Mouse (Mus musculus) neural tube, embryonic 15.5 days (tissue): ENCODE results near the gene B430306N03Rik. TPM values are rescaled to one million over a fixed set of nuclear protein-coding genes. Genes with fewer than 3 reads are reported as not detected.
"Not testable (repeated sequence)": the region's sequence is repeated elsewhere in the genome, so short reads cannot be mapped to it uniquely, and the experiment has no call there.

ENCODE experiments used
- ATAC-seq: fragments of 200-750 bp; cut with Nextera tagmentation; 2 replicates; pipeline ENCODE4 v1.8.0; 2017; ENCODE audit warnings: mild to moderate bottlenecking, moderate TSS enrichment, moderate library complexity; ENCODE audit not compliant: low FRiP score
- H3K27ac ChIP-seq: fragments of 300-500 bp; sonication (generic); replicated peaks from 2 replicates; pipeline ENCODE4 v1.5.1; 2015; ENCODE audit warnings: mild to moderate bottlenecking, inconsistent platforms
- H3K27me3 ChIP-seq: fragments of 300-500 bp; sonication (generic); replicated peaks from 2 replicates; pipeline ENCODE4 v1.6.1; 2015; ENCODE audit warnings: inconsistent platforms
- H3K36me3 ChIP-seq: fragments of 300-500 bp; sonication (generic); 2 replicates; pipeline ENCODE4 v1.6.1; 2015; ENCODE audit warnings: inconsistent platforms
- H3K4me1 ChIP-seq: fragments of 300-500 bp; sonication (generic); 2 replicates; pipeline ENCODE4 v1.6.1; 2015; ENCODE audit warnings: inconsistent platforms
- H3K4me2 ChIP-seq: fragments of 300-500 bp; sonication (generic); 2 replicates; pipeline ENCODE4 v1.6.1; 2015; ENCODE audit warnings: inconsistent platforms, mild to moderate bottlenecking, moderate library complexity
- H3K4me3 ChIP-seq: fragments of 300-500 bp; sonication (generic); replicated peaks from 2 replicates; pipeline ENCODE4 v1.5.1; 2015; ENCODE audit warnings: mild to moderate bottlenecking, inconsistent platforms
- H3K9ac ChIP-seq: fragments of 300-500 bp; sonication (generic); replicated peaks from 2 replicates; pipeline ENCODE4 v1.6.1; 2015; ENCODE audit warnings: mild to moderate bottlenecking, inconsistent platforms
- H3K9me3 ChIP-seq: fragments of 300-500 bp; sonication (generic); replicated peaks from 2 replicates; pipeline ENCODE4 v1.6.1; 2016; ENCODE audit warnings: inconsistent platforms
- WGBS: fragments of 180-500 bp; shearing (Covaris S2); methylation state at CpG from one replicate; pipeline ENCODE4 v1.1.7; 2015; ENCODE audit warnings: mixed read lengths; 5-methylcytosine and 5-hydroxymethylcytosine counted together
- polyA plus RNA-seq: library from polyadenylated mRNA; unstranded; fragments of >200 nt; fragmentation: Nextera tagmentation; extraction: Ambion mirVana; gene quantifications from 2 replicates; pipeline ENCODE4 v1.2.1, GENCODE M21; 2015

B430306N03Rik gene
- polyA plus RNA-seq, 1 experiment from 2014 or later, result 0.19 TPM

GRCm38 (mm10) chr17:48346231-48346630 is 30.3 kb downstream of the B430306N03Rik start, which contains the start of gene Trem2:
TSS of gene Trem2 (plus strand) at chr17:48346401.
- no peak within 1 kb of the TSS for H3K4me3 ChIP-seq
- H3K4me1 ChIP-seq, result no peaks in the 10 kb centered on the region
- no peak within 1 kb of the TSS for H3K4me2 ChIP-seq
- H3K27ac ChIP-seq, result no peak within 1 kb of the TSS
- H3K27me3 ChIP-seq, result no peaks in the 10 kb centered on the region
- H3K9ac ChIP-seq, result no peak within 1 kb of the TSS
- H3K9me3 ChIP-seq, result no peaks in the 10 kb centered on the region
- 81% methylated on average over 5 of the region's 5 CpGs for WGBS
- no peaks in the 10 kb centered on the region for H3K36me3 ChIP-seq
- no peak for ATAC-seq

DNA sequence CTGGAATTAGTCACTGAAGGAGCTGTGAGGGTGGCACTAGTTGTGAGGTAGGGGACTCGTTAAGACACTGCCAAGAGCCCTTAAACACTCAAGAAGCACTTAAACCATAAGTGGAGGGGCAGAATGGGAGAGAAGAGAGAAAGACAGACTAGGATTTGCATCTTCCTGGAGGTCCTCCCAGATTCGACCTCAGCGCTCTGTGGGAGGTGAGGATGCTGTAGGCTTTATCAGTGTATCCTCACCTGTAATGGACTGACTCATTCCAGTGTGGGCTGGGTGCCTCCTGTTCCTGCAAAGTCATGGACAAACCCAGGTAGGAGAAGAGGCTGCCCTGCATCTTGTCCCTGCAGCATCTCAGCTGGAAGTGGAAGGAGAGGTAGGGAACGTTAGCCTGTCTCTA is 30.9 kb downstream of the B430306N03Rik start:
- Histone ChIP-seq H3K27me3 (no peaks in the 10 kb centered on the region), H3K27ac (no peak overlapping the region), H3K4me2 (no peak overlapping the region), H3K9me3 (no peaks in the 10 kb centered on the region), H3K4me3 (no peak overlapping the region), H3K9ac (no peak overlapping the region), H3K36me3 (no peaks in the 10 kb centered on the region), H3K4me1 (no peaks in the 10 kb centered on the region)
- WGBS, result 70% methylated on average over 4 of the region's 4 CpGs
- ATAC-seq, result no peak

DNA sequence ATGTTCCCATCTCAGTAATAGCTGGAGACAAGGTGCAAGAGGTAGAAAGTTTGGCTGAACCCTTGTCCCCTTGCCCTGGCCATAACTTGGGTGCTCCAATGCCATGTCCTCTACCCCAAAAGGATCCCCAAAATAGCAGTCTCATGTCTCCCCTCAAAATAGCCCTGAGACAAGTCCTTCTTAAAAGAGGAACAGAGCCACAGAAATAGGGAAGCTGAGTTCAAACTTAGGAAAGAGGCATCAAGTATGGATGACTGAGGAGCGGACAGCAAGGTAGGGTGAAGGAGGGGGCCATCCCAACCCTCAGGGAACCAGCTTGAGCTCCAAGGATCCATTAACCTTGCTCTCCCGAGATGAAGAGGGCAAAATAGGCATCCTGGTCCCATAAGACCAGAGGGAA is 31.3 kb downstream of the B430306N03Rik start:
- no peak for ATAC-seq
- no peak overlapping the region for H3K4me3 ChIP-seq
- H3K4me1 ChIP-seq, result no peaks in the 10 kb centered on the region
- H3K9me3 ChIP-seq, result no peaks in the 10 kb centered on the region
- WGBS, result 85% methylated on average over 2 of the region's 2 CpGs
- no peaks in the 10 kb centered on the region for H3K36me3 ChIP-seq
- no peaks in the 10 kb centered on the region for H3K27me3 ChIP-seq
- no peak overlapping the region for H3K27ac ChIP-seq
- H3K4me2 ChIP-seq, result no peak overlapping the region
- no peak overlapping the region for H3K9ac ChIP-seq

- Histone ChIP-seq H3K9ac (no peak overlapping the region), H3K36me3 (no peaks in the 10 kb centered on the region), H3K9me3 (no peaks in the 10 kb centered on the region), H3K4me3 (no peak overlapping the region), H3K27ac (no peak overlapping the region), H3K27me3 (no peaks in the 10 kb centered on the region), H3K4me2 (no peak overlapping the region), H3K4me1 (no peaks in the 10 kb centered on the region)
- no peak for ATAC-seq
- 70% methylated on average over 5 of the region's 5 CpGs for WGBS
Measured at GRCm38 (mm10) chr17:48350681-48351193, 34.8 kb downstream of the B430306N03Rik start.

GRCm38 (mm10) chr17:48352976-48353375 is 37.0 kb downstream of the B430306N03Rik start:
- not testable (repeated sequence) for H3K4me3 ChIP-seq, H3K4me2 ChIP-seq, H3K27me3 ChIP-seq, H3K4me1 ChIP-seq, H3K9ac ChIP-seq, H3K36me3 ChIP-seq, H3K9me3 ChIP-seq, H3K27ac ChIP-seq, ATAC-seq
- 75% methylated on average over 7 of the region's 7 CpGs for WGBS

DNA sequence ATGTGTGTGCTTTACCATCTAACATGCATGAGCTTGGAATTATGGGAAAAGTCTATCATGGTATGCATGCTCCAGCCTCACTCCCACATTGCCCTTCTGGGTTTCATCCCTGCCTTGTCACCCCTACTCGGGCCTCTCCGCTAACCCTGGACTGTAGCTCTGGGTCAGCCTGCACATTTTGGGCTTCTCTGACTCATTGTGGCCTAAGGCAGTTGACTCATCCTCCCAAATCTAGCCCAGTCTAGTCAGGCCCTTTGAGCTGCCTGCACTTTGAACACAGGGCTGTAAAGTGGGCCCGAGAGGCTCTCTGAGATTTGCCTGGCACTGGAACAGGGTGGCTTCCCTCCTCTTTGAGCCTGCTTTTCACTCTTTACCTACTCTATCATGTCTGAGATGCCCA is 39.9 kb downstream of the B430306N03Rik start:
- no peak for ATAC-seq
- Histone ChIP-seq H3K4me2 (no peak overlapping the region), H3K9ac (no peak overlapping the region), H3K9me3 (no peaks in the 10 kb centered on the region), H3K4me1 (no peaks in the 10 kb centered on the region), H3K36me3 (no peaks in the 10 kb centered on the region), H3K4me3 (no peak overlapping the region), H3K27me3 (no peaks in the 10 kb centered on the region), H3K27ac (no peak overlapping the region)
- WGBS, result 88% methylated on average over 3 of the region's 3 CpGs

DNA sequence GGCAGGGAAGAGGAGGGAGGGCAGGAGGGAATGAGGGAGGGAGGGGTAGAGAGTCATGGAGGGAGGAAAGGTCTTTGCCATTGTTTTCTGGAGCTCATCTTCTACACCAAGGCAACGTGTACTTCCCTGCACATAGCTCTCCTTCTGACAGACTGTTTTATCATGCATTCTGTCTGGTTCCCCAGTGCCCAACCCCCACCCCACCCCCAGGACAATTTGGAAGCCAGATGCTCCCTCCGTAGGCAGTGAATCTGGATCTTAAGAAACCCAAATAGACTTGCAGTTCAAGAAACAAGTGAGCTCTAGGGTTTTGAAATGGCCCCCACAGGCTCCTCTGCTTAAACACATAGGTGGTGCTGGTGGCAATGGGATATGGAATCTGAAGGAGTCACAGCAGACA is 42.0 kb downstream of the B430306N03Rik start:
- H3K4me1 ChIP-seq, result 0 out of 2 replicates have a peak, but pooled peaks cover 1% of the 10 kb centered on the region
- H3K9me3 ChIP-seq, result no peaks in the 10 kb centered on the region
- H3K4me2 ChIP-seq, result no peak overlapping the region
- no peaks in the 10 kb centered on the region for H3K36me3 ChIP-seq
- ATAC-seq, result no peak
- no peak overlapping the region for H3K9ac ChIP-seq
- WGBS, result 49% methylated on average over 2 of the region's 2 CpGs
- H3K4me3 ChIP-seq, result no peak overlapping the region
- H3K27me3 ChIP-seq, result no peaks in the 10 kb centered on the region
- no peak overlapping the region for H3K27ac ChIP-seq

GRCm38 (mm10) chr17:48359616-48360015 is 43.7 kb downstream of the B430306N03Rik start, which contains the start of gene Treml1:
TSS of gene Treml1 (plus strand) at chr17:48359916.
- Histone ChIP-seq H3K27ac (no peak within 1 kb of the TSS), H3K9me3 (no peaks in the 10 kb centered on the region), H3K4me2 (no peak within 1 kb of the TSS), H3K4me1 (0 out of 2 replicates have a peak, but pooled peaks cover 4% of the 10 kb centered on the region), H3K9ac (no peak within 1 kb of the TSS), H3K36me3 (no peaks in the 10 kb centered on the region), H3K27me3 (no peaks in the 10 kb centered on the region), H3K4me3 (no peak within 1 kb of the TSS)
- 85% methylated on average over 7 of the region's 7 CpGs for WGBS
- ATAC-seq, result no peak

- H3K9ac ChIP-seq, result no peak overlapping the region
- WGBS, result 85% methylated on average over 4 of the region's 4 CpGs
- 0 out of 2 replicates have a peak, but pooled peaks cover 4% of the 10 kb centered on the region for H3K4me1 ChIP-seq
- H3K27ac ChIP-seq, result no peak overlapping the region
- H3K27me3 ChIP-seq, result no peaks in the 10 kb centered on the region
- H3K4me2 ChIP-seq, result no peak overlapping the region
- H3K4me3 ChIP-seq, result no peak overlapping the region
- ATAC-seq, result no peak
- no peaks in the 10 kb centered on the region for H3K36me3 ChIP-seq
- no peaks in the 10 kb centered on the region for H3K9me3 ChIP-seq
Measured at GRCm38 (mm10) chr17:48360462-48360861, 44.5 kb downstream of the B430306N03Rik start.

DNA sequence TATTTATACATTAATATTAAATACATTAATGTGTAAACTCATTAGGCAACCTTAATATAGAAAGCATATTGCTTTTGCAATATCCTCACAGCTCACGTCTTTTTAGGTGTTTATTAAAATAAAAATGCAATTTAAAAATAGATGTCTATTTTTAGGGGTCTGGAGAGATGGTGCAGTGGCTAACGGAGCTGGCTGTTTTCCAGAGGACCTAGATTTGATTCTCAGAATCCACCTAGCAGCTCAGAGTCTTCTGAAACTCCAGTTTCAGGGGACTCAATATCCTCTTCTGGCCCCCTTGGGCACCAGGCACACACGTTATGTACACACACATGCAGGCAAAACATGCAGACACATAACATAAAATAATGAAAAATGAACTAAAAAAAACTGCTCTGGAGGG is 46.4 kb downstream of the B430306N03Rik start:
- H3K4me2 ChIP-seq, result no peak overlapping the region
- H3K27ac ChIP-seq, result no peak overlapping the region
- H3K4me3 ChIP-seq, result no peak overlapping the region
- WGBS, result 63% methylated on average over 3 of the region's 3 CpGs
- H3K36me3 ChIP-seq, result no peaks in the 10 kb centered on the region
- no peaks in the 10 kb centered on the region for H3K9me3 ChIP-seq
- no peak overlapping the region for H3K9ac ChIP-seq
- no peaks in the 10 kb centered on the region for H3K27me3 ChIP-seq
- 0 out of 2 replicates have a peak, but pooled peaks cover 4% of the 10 kb centered on the region for H3K4me1 ChIP-seq
- no peak for ATAC-seq

DNA sequence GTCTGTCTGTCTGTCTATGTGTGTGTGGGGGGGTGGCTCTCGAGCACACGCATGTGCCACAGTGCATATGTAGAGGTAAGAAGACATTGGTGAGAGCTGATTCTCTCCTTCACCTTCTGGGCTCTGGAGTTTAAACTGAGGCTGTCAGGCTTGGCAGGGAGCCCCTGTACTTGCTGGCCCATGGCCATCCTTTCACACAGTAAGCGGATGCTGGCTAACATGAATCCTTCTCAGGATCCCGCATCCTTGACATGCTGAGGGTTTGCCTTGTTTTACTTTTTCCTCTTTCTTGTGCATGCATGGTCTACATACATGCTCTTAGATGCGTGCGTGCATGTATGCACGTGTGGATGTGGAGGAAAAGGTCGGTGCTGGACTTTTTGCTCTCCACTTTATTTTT is 47.0 kb downstream of the B430306N03Rik start:
- Histone ChIP-seq H3K4me3 (no peak overlapping the region), H3K27ac (no peak overlapping the region), H3K27me3 (no peaks in the 10 kb centered on the region), H3K4me2 (no peak overlapping the region), H3K9me3 (no peaks in the 10 kb centered on the region), H3K36me3 (no peaks in the 10 kb centered on the region), H3K9ac (no peak overlapping the region), H3K4me1 (0 out of 2 replicates have a peak, but pooled peaks cover 4% of the 10 kb centered on the region)
- 81% methylated on average over 8 of the region's 8 CpGs for WGBS
- ATAC-seq, result no peak

DNA sequence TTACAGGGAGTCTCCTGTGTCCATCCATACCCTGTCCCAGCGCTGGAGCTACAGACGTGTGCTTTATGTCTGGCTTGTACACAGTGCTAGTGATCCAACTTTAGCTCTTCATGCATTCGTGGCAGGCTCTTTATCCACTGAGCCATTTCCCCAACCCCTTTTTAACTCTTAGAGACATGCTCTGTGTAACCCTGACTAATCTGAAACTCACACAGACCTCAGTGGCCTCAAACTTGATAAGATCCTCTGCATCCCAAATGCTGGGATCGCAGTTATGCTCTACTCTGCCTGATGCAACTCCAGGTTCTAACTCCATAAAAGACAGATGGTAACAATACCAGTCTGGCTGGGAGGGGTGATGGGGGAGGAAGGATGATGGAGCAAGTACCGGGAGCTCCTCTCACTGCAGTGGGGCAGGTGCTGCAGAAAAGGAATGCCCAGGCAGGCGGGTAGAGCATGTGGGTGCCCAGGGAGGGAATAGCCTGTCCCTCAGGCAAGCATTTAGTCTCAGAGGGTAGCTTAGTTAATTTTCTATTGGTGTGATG is 47.6 kb downstream of the B430306N03Rik start:
- H3K27ac ChIP-seq, result no peak overlapping the region
- no peaks in the 10 kb centered on the region for H3K27me3 ChIP-seq
- no peaks in the 10 kb centered on the region for H3K9me3 ChIP-seq
- H3K4me3 ChIP-seq, result no peak overlapping the region
- no peak for ATAC-seq
- H3K4me1 ChIP-seq, result 0 out of 2 replicates have a peak, but pooled peaks cover 4% of the 10 kb centered on the region
- H3K4me2 ChIP-seq, result no peak overlapping the region
- H3K9ac ChIP-seq, result no peak overlapping the region
- H3K36me3 ChIP-seq, result no peaks in the 10 kb centered on the region
- WGBS, result 80% methylated on average over 6 of the region's 6 CpGs
